Mouse (Mus musculus): ENCODE results near the gene Ccl11.

Gene Ccl11

DNA sequence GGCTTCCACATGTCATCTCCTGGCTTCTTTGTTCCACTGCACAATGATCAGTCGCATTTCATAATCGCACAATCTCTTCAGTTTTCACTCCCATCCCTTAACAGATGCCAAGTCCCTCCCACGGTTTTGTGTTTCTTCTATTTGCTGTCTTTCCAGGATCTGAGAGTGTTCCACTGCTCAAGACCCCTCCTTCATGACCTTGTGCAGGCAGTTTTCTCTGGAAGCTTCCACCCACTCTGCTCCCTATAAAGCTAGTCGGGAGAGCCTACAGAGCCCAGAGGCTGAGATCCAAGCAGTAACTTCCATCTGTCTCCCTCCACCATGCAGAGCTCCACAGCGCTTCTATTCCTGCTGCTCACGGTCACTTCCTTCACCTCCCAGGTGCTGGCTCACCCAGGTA is at the start of gene Ccl11:
Gene Ccl11, plus strand, starts transcription at position 178 of the 400 bp plus-strand sequence.
- in situ Hi-C loops (cut with MboI; ENCODE audit: unreplicated experiment in 2 of 2) = loop anchor here in 1 of 2 experiments (25.0 kb wide), 1 partner anchor 1130 kb away; the partner anchor contains the start of genes Slfn3 and Slfn4

GRCm38 (mm10) chr11:82010115-82010514 is 47.5 kb upstream of the Ccl11 start:
- in situ Hi-C loops (cut with MboI; ENCODE audit: unreplicated experiment in 2 of 2) = no loop called here

DNA sequence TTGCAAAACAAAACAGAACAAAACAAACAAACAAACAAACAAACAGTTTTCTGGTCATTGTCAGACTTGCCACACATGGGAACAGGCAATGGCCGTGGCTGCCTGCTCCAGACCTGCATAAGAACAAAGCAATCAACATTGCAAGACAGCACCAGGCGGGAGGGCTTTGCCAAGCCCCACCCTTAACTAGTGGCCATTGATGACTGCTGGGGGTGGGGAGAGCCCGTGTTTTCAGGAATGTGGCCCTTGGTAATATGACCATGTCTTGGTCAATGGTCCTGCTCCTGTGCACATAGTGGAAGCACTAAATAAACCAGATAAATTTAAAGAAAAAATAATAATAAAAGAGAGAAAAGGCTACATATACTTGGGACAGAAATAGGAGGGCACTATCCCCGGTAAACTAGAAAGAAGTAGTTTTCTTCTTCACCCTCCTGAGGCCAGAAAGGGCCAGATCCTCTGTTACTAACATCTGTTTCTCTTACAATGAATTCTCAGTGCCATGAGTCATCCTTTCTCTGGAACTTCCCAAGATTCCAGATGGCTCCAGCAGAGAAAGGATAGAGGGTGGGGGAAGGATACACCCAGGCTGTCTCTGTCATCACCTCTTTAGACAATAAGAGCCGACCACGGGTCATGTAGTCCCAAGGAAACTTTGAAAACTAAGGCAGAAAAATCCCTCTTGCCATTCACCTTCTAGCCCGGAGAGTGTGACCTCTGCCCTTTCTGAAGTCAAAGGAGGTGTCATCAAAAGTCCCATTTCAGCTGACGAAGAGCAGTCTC is 46.0 kb upstream of the Ccl11 start:
- in situ Hi-C loops (cut with MboI; ENCODE audit: unreplicated experiment in 2 of 2) = no loop called here

GRCm38 (mm10) chr11:82013756-82014155 is 43.9 kb upstream of the Ccl11 start:
- in situ Hi-C loops (cut with MboI; ENCODE audit: unreplicated experiment in 2 of 2) = no loop called here

- in situ Hi-C loops (cut with MboI; ENCODE audit: unreplicated experiment in 2 of 2) = no loop called here
These were observed 42.6 kb upstream of the Ccl11 start for GRCm38 (mm10) chr11:82015066-82015465.

GRCm38 (mm10) chr11:82016181-82016780 is 41.3 kb upstream of the Ccl11 start:
- in situ Hi-C loops (cut with MboI; ENCODE audit: unreplicated experiment in 2 of 2) = no loop called here

DNA sequence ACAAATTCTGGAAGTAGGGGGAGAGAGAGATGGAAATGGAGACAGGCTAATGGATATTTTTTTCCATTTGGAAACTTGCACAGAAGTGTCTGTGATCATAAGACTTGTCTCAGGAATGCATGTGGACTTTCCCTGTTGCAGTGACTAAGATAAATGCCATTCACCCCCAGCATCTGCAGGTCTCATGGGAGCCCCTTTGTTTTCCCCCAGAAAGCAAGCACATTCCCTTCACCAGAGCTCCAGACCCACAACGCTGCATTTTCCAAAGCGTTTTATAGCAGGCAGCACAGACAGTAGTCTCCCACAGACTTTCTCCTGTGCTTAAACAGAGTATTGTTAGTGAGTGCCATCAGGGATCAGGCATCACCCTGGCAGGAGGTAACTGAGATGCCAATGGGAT is 38.2 kb upstream of the Ccl11 start:
- in situ Hi-C loops (cut with MboI; ENCODE audit: unreplicated experiment in 2 of 2) = no loop called here

GRCm38 (mm10) chr11:82019793-82020192 is 37.8 kb upstream of the Ccl11 start:
- in situ Hi-C loops (cut with MboI; ENCODE audit: unreplicated experiment in 2 of 2) = no loop called here

DNA sequence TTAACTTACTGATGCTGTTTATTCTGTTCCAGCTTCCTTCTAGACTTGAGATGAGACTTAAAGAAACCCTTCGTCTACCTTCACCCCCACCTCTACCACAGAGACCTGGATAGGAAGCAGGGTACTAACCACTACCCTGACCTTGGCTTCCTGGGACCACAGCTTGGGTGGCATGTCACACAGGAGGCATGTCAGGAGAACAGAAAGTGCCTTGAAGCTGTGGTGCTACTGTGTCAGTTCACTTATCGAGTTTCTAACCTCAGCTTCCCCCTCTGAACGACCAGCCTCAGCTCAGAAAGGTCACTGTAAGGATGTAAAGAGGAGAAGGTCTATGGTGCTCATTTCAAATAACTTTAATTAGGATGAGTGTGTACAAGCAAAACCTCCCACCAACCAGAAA is 36.2 kb upstream of the Ccl11 start:
- in situ Hi-C loops (cut with MboI; ENCODE audit: unreplicated experiment in 2 of 2) = no loop called here

DNA sequence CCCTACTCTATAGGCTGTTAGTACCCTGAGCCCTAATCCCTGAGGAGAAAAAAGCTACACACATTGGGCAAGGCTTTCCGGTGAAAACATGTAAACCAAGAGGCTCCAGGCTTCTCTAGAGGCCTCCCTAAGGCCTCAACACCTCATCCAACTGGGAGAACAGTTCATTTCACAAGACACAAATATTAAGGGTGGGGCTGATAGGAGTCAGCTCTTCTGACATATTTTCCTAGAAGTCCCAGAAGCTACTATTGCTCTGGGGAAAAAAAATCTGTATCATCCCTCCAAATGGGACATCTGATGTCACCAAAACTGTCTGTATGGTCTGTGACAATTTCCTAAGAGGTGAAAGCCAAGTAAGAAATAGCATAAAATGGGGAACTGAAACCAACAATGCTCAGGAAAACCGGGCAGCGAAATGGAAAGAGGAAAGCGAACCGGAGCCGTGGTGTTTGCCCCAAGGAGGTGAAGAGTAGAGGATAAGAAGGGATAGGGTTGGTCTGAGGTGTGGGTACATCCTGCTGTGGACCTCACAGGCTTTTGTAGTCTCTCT is 35.0 kb upstream of the Ccl11 start:
- in situ Hi-C loops (cut with MboI; ENCODE audit: unreplicated experiment in 2 of 2) = no loop called here

GRCm38 (mm10) chr11:82023769-82024168 is 33.9 kb upstream of the Ccl11 start:
- in situ Hi-C loops (cut with MboI; ENCODE audit: unreplicated experiment in 2 of 2) = no loop called here

GRCm38 (mm10) chr11:82030171-82030570 is 27.5 kb upstream of the Ccl11 start:
- in situ Hi-C loops (cut with MboI; ENCODE audit: unreplicated experiment in 2 of 2) = no loop called here

DNA sequence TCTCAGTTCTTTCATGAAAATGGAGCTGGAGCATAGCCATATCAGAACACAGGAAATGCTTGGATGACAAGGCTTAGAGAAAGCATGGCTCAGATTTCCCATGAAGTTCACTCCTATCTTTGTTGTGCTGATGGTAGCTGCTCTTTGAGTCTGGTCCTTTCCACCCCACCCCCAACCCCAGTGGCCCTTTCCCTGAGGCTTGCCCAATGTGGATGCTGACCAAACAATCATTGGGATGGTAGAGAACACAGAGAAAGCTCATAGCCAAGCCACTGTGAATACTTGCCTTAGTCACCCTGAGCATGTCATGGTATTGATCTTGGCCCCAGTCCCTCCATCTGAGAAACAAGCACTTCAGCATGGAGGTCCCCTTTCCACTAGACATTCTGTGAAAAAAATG is 25.5 kb upstream of the Ccl11 start:
- in situ Hi-C loops (cut with MboI; ENCODE audit: unreplicated experiment in 2 of 2) = no loop called here

GRCm38 (mm10) chr11:82032678-82033344 is 24.8 kb upstream of the Ccl11 start:
- in situ Hi-C loops (cut with MboI; ENCODE audit: unreplicated experiment in 2 of 2) = no loop called here

DNA sequence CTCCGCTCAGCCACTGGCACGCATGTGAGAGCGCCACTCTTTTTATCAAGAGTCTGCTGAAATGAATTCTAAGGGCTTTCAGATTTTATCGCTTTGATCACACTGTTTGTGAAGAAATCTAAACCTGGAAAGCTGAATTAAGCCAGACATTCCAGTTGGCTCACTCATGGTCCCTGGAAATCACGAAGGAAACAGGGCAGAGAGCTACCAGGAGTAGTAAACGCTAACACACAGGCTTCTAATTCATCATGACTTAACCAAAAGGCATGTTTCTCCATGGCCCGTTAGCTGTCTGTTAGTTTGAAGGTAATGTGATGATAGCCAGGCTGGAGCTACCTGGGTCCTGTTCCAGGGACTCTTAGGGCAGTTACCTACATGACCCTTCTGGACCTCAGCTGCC is 23.2 kb upstream of the Ccl11 start:
- in situ Hi-C loops (cut with MboI; ENCODE audit: unreplicated experiment in 2 of 2) = no loop called here

DNA sequence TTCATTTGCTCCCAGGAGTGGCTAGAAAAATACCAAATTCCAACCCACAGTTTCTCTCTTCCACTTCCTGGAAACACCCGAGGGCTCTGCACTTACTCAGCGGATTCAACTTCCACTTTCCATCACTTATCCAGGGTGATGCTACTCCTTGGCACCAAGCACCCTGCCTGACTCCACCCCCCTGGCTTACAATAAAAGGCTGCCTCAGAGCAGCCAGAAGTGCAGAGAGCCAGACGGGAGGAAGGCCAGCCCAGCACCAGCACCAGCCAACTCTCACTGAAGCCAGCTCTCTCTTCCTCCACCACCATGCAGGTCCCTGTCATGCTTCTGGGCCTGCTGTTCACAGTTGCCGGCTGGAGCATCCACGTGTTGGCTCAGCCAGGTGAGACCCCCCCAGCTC is 22.3 kb upstream of the Ccl11 start, which contains the start of gene Ccl2:
Gene Ccl2, plus strand, starts transcription at position 216 of the 400 bp plus-strand sequence.
- in situ Hi-C loops (cut with MboI; ENCODE audit: unreplicated experiment in 2 of 2) = no loop called here

DNA sequence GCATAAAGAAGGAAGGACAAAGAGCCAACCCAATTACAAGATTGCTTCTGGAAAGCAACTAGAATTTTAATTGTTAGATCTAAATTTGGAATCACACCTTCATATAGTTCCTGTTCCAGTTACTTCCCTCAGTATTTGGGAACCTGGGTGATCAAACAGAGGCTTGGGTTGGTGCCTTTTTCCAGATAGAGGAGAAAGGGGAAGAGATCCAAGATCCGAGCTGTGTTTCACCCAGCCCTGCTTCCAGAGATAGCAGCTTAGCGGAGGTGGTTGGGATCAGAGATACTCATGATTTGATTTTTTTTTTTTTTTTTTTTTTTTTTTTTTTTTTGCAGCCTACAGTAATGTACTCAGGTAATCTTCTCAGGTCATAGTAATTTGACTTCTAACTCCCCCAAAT is 21.8 kb upstream of the Ccl11 start:
- in situ Hi-C loops (cut with MboI; ENCODE audit: unreplicated experiment in 2 of 2) = no loop called here

GRCm38 (mm10) chr11:82038535-82038934 is 19.1 kb upstream of the Ccl11 start, which contains the start of gene Gm17268:
TSS of gene Gm17268 (minus strand) at chr11:82038562.
- in situ Hi-C loops (cut with MboI; ENCODE audit: unreplicated experiment in 2 of 2) = no loop called here

GRCm38 (mm10) chr11:82039132-82039660 is 18.4 kb upstream of the Ccl11 start:
- in situ Hi-C loops (cut with MboI; ENCODE audit: unreplicated experiment in 2 of 2) = no loop called here

GRCm38 (mm10) chr11:82041671-82042080 is 15.9 kb upstream of the Ccl11 start:
- in situ Hi-C loops (cut with MboI; ENCODE audit: unreplicated experiment in 2 of 2) = loop anchor here in 1 of 2 experiments (10.0 kb wide), 1 partner anchor 703 kb away; no protein-coding TSS in a partner anchor

DNA sequence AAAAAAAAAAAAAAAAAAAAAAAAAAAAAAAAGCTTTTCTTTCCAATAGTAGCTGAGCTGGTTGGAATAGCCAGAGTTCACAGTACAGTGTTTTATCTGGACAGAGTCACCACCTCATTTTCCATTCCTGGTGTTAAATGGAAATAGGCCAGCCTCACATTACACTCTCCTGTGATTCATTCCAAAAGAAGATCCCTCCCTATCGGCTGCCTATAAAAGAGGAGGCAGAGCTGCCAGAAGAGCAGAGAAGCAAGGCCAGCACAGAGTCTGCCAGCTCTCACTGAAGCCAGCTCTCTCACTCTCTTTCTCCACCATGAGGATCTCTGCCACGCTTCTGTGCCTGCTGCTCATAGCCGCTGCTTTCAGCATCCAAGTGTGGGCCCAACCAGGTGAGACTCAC is 12.2 kb upstream of the Ccl11 start, which contains the start of gene Ccl7:
Gene Ccl7, plus strand, starts transcription at position 242 of the 400 bp plus-strand sequence.
- in situ Hi-C loops (cut with MboI; ENCODE audit: unreplicated experiment in 2 of 2) = loop anchor here in 1 of 2 experiments (10.0 kb wide), 1 partner anchor 699 kb away; no protein-coding TSS in a partner anchor

Data from v-Abl transformed pro-B cells (cell line).